ENCODE assay signal across 18 mouse cellular contexts in the genomic region with DNA sequence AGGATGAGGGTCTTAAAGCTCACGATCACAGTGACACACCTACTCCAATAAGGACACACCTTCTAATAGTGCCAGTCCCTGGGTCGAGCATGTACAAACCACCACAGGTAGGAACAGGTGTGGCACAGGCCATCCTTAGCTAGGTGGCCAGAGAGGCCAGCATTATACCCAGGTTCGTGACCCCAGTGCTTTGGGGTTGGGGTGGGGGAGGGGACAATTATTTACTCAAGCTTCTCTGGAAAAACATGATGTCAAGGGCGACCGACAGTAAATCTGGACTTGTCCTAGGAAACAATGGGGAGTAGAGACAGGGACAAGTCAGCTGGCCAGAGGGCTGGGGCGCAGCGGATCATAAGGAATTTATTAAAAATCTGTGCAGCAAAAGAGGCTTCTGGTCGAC.
"Had no signal": no experiment of that assay in that cellular context is flagged by ENCODE, and none has a peak within 500 bp of the region (broad histone marks: within the 10 kb centered on the region; RNA-seq: fewer than 3 reads in every experiment).

No protein-coding gene starts in this region.

- H3K9me3 ChIP-seq: heart, embryonic 13.5 days; heart, embryonic 15.5 days; hindbrain, embryonic 13.5 days; hindbrain, embryonic 15.5 days; intestine, embryonic 15.5 days; limb, embryonic 10.5 days; limb, embryonic 12.5 days had no signal

- H3K4me3 ChIP-seq: heart, embryonic 13.5 days; heart, embryonic 15.5 days; hindbrain, embryonic 13.5 days; hindbrain, embryonic 15.5 days; intestine, embryonic 15.5 days; layer of hippocampus, adult 2 months; left cerebral cortex, adult 2 months; limb, embryonic 10.5 days; limb, embryonic 12.5 days had no signal

- H3K36me3 ChIP-seq: heart, embryonic 13.5 days; heart, embryonic 15.5 days; hindbrain, embryonic 13.5 days; hindbrain, embryonic 15.5 days; intestine, embryonic 15.5 days; limb, embryonic 10.5 days; limb, embryonic 12.5 days had no signal

- H3K27ac ChIP-seq: hindbrain, embryonic 13.5 days; hindbrain, embryonic 15.5 days; layer of hippocampus, adult 2 months; left cerebral cortex, adult 2 months; limb, embryonic 12.5 days; liver, embryonic 14.5 days had no signal

- H3K9ac ChIP-seq: heart, embryonic 15.5 days; hindbrain, embryonic 13.5 days; hindbrain, embryonic 15.5 days; intestine, embryonic 15.5 days; limb, embryonic 12.5 days; liver, embryonic 14.5 days had no signal

- H3K27me3 ChIP-seq: heart, embryonic 13.5 days; heart, embryonic 15.5 days; hindbrain, embryonic 13.5 days; hindbrain, embryonic 15.5 days; intestine, embryonic 15.5 days; limb, embryonic 12.5 days had no signal

- DNase-seq: gastrocnemius, postnatal 10 days; gastrocnemius, postnatal 25 days; heart, adult 18-20 months; heart, postnatal 14 days; heart, postnatal 4 days; kidney, adult 18-20 months; kidney, adult 8-10 months; kidney, postnatal 10 days had no signal
